Mouse (Mus musculus): ENCODE results near the gene Fxyd2.

Fxyd2 gene

DNA sequence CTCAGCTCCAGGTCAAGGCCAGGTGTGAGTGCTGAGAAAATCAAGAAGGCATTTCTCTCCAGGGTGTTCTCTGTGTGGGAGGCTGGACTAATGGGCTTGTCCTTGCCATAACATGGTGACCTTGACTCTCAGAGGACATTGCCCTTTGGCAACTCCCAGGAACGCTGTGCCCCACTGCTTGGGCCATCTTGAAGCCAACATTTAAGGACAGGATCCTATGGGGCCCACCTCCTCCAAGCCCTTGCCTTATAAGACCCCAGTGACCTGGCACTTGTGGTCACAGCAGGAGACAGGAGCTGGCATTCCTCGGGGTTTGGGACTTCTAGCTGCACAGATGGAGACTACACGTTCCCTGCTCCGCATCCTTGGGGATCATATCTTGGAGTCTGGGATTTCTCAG is at the start of gene Fxyd2:
TSS of gene Fxyd2 (plus strand) at position 236 of the 400 bp plus-strand sequence.
- DNase-seq (ENCODE audit: low spot score), result no peak

DNA sequence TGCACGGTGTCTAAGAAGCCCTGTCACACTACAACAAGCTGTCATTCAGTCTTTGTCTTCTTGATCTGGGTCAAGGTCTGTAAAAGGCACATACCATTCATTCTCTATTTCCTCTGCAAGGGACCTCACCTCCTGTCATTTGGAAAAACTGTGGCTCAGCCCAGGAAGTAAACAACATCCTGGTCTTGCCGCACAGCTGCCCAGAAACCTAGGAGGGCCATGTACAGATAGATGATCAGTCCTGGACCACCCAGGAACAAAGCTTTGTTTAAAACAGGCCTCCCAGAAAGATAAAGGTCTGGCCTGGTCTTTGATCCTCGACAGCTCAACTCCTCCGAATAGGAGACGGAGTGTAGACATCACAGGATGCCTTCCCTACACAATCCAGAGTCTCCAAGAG is 49.6 kb upstream of the Fxyd2 start:
- no peak for DNase-seq (ENCODE audit: low spot score)

DNA sequence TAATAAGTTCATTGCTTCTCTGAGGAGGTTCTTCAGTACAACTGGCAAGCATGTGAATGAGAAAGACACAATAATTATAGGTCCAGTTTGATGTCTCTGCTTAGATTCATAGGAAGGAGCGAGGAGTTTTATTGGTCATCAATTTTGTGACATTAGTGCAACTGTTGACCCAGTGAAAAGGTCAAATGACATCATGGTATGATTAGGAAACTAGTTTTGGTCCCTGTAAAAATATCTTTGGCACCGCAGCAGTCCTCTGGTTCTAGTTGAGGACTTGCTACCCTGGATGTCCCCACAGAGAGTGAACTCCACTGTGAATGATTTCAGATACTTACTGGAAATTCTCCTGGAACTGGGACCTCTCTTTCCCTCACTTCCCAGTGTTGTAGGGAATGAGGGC is 44.3 kb upstream of the Fxyd2 start:
- DNase-seq (ENCODE audit: low spot score), result no peak

DNA sequence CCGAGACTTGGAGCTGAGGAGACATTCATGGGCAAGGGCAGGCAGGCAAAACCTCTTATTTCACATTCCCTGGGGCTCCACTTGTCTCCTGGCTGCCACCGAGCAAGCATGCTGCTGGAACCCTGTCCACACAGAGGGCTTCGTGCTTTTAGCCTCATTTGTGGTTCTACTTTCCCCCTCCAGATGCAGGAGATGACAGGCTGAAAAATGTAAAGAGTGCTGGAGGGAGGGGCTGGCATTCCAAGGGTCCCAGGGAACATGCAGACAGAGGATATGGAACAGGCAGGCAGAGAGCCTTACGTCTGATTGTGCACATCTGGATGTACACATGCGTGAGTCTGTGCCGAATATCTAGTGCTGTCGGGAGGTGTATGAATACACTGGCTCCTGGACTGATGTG is 41.1 kb upstream of the Fxyd2 start:
- DNase-seq (ENCODE audit: low spot score), result no peak

DNA sequence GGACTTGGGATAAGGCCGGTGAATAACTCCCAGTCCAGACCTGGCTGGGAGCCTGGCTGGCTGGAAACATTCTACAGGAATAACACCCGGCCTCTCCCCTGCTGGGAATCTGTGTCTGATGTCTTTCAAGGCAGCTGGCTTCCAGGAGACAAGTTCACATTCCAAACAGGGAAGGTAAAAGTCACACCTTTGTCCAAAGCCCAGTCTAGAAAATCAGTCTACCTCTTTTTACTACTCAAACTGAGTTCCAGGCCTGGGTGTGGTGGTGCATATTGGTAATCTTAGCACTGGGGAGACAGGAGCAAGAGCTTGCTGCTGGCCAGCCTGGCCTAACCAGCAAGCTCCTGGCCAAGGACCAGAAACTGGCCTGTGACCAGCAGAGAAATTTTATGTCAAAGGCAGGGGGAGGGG is 37.4 kb upstream of the Fxyd2 start:
- DNase-seq (ENCODE audit: low spot score), result peak; percentile 74

DNA sequence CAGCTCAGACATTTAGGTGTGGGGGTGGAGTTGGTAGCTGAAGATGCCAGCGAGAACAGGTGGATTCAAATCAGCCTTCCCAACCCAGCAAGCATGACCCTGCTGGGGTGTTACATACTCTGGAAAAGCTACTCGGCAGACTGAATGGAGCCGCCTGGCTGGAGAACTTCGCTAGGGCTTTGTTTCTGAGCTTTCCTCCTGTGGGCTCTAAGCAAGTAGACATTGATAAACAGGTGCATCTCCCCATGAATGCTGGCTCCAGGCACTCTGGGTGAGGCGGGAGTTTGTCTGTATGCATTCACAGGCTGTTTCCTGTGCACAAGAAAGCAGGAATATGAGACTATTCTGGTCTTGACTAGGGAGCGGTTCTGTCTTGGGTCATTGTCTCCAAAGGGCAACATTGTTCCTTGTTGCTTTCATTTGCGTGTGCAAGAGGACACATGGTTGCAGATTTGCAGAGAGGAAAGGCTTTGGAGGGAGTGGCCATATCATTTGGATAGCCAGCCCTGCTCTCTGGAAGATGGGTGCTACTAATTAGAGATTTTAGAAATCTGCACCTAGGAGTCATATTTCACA is 35.7 kb upstream of the Fxyd2 start:
- peak; percentile 76 for DNase-seq (ENCODE audit: low spot score)

DNA sequence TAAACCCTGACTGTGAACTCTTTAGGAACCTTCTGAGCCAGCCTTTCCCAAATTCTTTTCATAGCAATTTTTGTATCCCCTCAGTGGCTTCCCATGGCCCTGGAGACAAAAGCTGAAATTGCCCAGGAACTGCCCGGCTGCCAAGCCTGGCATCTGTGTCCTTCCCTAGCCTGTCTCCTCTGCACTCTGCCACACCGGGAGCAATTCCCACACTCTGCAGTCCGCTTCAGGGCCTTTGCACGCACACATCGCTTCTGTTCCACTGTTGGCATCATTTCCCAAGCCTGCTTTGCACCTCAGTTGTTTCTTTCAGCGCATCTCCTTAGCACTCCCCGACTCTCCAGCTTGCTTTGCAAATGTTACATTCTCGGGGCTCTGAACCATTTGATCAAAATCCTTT is 31.8 kb upstream of the Fxyd2 start:
- peak; percentile 47 for DNase-seq (ENCODE audit: low spot score)

DNA sequence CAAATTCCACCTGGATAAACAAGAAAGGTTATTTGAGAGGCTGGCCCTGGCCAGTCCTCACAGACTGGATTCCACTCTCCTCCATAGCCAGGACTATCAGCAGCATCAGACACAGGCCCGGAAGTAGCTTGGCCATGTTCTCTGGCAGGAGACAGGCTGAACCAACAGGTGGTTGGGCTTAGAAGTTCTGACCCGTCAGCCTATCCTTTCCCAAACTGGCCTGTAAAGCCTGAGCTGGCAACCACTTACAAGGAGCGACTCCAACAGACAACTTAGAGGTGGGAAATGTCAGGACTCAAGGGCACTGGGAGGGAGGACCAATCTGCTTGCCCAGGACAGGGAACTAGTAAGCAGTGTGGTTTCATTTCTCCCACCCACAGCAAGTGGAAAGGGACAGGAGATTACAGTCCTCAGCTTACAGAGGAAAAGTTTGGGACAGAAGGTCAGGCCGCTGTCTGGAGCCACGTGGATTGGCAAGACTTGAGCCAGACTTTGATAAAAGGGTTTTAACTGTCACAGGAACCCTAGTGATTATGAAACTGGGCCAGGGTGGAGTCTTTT is 31.0 kb upstream of the Fxyd2 start:
- DNase-seq (ENCODE audit: low spot score), result peak; percentile 29

DNA sequence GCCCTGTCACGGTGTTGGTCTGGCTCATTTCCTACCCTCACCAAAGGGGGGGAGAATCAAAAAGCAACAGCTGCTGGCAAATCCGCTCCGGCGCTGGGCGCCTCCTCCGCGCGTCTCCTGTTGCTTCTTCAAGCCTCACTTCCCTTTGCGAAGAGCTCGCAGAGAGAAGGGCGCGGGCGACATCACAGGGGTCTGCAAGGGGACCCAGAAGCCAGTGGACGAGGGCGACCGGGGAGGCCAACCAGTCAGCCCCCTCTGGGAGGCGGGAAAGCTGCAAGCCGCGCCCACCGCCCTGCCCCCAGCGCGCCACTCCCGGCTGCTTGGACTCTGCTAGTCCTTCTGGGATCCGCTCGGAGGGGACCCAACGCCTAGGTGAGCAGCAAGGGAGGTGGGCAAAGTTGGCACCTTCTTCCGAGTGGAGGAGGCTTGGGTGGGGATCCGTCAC is 29.3 kb upstream of the Fxyd2 start, which contains the start of gene Fxyd6:
TSS of gene Fxyd6 (plus strand) at position 69 of the 445 bp plus-strand sequence.
- DNase-seq (ENCODE audit: low spot score), result peak; percentile 35

DNA sequence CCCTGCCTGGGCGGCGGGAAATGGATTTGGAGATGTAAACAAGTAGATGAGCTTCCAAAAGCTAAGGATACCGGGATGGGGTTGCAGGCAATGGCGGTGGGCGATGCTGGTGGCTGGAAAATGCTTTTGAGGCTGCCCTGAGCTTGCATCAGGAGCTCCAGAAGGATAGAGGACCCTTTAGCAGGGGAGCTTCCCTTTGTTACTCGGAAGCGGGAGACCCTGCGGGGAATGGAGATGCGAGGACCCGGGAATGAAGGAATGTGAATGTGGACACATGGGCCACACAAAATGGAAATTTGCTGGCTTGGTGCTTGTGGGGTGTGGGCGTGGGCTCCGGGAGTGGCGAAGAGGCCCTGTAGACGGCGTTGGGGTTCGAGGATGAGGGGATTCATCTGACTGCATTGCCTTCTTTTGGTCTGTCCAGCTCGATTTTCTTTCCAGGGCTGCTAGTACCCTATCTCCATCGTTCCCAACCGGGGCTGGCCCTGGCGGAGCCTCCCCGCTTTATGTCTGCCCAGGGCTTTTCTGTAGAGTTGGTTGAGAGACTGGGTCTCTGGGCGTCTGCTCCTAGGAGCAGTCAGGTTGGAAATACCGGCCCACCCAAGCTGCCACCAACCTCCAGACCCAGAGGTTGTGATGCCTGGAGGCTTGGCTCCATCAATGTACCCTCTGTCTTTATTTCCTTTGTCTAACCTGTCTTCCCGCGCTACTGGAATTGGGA is 28.7 kb upstream of the Fxyd2 start:
- no peak for DNase-seq (ENCODE audit: low spot score)

DNA sequence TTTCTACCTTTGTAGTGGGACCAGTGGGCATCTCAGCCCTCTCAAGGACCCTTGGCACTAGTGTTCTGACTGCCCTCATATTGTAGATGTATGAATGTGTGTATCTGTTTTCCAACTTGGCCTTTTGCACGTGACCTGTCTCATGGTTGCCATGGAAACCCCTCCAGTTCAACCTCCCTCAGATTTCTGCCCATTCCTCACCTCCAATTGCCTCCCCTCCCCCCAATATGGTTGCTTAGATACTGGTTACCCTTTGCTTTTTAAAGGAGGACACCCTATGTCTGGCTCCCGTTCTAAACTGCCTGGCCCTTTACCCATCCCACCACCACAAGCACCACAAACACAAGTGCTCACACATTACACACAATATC is 28.1 kb upstream of the Fxyd2 start:
- no peak for DNase-seq (ENCODE audit: low spot score)

DNA sequence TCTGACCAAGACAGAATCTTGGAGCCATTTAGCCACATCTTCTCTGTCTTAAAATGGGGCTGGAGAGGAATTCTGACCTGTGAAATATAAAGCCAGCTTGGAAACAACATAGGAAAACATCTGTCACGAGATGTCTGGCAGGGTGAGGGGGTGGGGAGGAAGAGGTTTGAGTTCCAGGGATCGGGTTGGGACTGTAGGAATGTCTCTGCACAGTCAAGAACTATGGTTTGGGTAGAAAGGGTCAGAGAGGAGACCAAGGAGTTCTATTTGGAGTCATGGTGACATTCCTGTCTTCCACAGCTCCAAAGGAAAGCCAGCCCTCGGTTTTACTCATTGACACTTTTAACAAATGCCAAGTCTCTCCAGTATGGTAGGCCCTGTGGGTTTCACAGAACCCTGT is 25.6 kb upstream of the Fxyd2 start:
- no peak for DNase-seq (ENCODE audit: low spot score)

DNA sequence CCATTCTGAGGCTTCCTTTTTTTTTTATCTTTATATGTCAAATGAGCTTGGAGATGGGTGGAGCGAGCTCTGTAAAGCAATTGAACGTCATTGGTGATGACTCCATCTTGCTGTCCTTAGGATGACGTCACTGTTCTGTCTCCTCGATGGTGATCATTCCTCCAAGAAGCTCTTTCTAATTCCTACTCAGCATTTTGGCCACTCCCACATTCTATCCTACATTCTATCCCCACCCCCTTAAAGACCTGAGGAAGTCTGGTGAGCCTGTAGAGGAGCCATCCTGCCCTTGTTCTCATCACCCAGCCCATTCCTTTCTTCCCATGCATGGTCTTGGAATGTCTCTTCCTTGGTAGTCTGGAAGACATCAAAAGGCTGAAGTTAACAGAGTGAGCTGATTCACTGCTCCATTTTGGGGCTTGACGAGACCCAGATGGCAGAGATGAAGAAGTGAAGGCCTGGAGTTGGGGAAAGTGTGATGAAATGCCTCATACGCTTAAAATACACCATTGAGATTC is 24.4 kb upstream of the Fxyd2 start:
- DNase-seq (ENCODE audit: low spot score), result no peak

DNA sequence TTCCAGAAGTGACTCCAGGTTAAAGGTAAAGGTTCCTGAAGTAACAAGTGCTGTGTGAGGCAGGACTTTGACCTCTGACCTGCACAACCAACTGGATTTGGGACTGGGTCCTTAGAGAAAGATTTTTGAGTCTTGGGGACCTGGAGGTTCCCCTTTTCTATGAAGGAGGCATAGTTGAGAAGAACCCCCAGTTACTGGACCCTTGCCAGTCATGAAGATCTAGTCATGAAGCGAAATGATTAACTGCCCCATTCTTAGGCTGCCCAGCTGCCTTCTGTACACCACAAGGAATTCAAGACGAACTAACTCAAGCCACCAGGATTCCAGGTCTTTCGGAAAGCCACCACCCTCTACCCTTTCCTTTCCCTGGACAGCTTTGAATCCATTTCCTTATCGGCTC is 23.0 kb upstream of the Fxyd2 start:
- DNase-seq (ENCODE audit: low spot score), result no peak

DNA sequence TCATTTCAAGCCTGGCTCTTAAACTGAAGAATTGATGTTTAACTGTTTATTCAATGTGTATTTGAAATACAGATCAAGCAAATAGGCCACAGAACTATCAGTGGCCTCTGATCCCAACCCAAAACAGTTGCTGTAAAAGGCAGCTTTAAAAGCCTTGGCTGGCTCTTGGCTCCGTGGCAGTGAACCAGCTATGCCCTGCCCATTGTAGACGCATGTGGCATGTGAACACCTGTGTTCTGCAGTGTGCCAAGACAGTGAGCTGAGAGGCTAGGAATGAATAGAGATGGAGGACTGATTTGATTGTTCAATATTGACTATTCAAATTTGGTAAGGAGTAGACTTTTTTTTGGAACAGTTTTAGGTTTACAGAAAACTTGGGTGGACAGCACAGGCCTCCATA is 22.6 kb upstream of the Fxyd2 start:
- DNase-seq (ENCODE audit: low spot score), result no peak

DNA sequence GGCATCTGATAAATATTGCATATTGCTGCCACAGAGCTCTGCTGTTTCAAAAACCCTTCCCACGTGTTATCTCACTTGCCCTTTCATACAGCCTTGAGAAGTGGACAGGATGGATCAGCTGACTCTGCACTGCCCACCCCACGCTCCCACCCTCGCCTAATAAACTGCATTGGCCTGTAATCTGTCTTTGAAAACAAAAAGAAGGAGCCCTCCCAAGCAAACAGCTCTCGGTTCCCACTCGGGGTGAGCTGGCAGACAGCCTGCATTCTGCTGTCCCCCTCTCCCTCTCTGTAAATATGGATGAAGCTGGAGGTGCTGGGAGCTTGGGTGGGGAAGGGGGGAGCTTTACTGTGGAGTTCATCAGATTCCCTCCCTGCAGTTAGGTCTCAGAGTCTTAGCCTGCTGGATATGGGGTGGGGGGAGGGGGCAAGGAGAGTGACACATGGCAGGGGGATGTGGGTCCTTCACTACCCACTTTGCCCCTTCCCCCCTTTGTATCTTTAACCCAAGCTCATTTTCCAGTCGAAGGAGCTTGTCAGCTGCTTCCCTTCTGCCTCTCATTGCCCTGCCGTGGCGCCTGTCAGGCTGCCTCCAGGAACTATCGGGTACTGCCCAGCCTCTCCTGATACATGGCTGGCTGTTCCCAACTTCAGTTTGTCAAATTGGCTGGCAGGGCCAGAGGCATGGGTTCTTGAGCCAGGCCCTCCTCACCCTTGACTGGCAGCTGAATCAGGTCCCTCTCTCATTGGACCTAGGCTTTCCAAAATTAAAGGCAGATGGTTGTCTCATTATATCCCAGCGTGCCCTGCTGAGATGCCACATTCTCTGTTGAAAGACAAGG is 18.8 kb upstream of the Fxyd2 start:
- DNase-seq (ENCODE audit: low spot score), result peak; percentile 36

DNA sequence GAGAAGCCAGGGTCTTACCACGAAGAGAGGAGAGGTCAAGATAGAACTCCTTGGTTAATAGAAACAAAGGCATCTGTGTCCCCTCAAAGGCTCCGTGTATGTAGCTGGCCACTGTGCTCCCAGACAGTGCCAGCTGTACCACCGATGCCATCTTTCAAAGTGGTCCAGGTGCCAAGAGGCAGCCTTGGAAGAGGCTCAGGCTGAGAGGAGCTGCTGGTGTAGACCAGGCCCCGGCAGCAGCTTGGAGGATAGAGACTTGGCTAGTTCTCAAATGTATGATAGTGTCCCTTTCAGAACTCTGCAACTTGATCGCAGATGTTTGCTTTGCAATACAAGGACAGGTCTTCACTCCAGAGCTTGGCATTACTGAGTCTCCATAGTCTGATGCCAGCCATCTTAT is 17.1 kb upstream of the Fxyd2 start:
- no peak for DNase-seq (ENCODE audit: low spot score)

DNA sequence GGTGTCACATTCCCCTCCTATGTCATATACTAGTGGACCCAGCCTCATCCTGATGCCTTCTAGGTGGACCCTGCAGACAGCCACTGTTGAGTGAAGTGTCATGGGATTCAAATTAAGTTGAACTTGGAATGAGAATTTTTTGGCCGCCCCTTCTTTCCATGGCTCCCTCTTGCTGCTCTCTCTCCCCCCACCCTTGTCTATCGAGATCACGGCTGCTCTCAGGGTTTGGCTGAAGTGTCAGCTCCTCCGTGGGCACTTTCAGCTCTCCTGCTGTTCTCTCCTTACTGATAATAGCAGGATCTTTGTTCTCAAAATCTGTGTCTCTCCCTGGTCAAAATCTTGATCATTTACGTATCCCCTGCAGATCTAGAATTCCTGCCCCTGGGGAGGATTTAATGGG is 16.6 kb upstream of the Fxyd2 start:
- DNase-seq (ENCODE audit: low spot score), result no peak

DNA sequence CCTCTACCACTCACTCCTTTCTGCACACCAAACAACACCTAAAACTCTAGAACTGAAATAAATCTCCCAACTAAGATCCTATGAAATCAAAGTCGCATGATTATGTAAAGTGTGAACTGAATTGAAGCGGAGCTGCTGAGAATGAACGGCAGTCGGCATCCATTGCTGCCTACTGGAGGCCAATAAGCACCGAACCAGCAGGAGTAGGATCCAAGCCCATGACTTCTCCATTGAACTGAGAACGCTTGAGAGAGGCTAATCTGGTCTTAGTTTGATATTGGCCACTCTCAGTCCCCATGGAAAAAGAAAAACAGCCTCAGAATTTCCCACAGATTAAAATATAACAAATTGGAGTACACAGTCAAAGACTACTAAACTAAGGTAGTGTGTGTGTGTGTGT is 15.6 kb upstream of the Fxyd2 start:
- no peak for DNase-seq (ENCODE audit: low spot score)

DNA sequence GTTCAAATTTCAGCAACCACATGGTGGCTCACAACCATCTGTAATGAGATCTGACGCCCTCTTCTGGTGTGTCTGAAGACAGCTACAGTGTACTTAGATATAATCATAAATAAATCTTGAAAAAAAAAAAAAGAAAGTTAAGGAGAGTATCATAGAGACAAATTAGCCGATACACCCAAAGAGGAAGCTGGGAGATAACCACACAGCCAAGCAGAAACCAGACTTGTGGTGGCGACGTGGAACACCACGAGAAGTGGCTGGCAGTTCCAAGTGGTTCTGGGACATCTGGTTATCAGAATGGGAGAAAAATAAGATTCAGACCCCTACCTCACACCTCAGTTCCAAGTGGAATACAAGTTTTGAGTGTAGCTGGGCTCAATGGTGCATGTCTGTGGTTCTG is 12.8 kb upstream of the Fxyd2 start:
- no peak for DNase-seq (ENCODE audit: low spot score)

DNA sequence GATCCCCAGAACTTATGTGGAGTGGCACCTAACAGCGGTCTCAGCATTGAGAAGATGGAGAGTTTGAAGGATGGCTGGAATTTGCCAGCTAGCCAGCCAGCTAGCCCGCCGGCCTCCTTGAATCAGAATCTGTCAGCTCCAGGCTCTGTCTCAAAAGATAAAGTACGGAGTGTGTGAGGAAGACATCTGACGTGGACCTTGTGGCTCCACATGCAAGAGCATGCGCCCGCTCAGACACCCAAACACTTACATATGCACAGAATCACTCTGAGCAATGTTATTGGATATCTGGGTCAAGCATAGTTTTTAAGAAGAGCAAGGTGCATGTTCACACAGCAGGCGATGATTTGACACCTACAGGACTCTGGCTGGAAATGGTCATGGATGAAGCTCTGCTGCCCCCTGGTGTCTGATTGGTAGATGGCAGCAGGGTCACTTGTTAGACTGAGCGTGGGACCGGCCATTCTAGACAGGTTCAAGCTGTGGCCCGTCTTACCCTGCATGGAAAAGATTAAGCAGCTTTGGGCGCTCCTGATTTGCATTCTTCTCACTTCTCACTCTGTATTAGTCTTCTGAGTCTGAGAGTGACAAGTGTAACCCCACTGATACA is 11.0 kb upstream of the Fxyd2 start:
- peak; percentile 68 for DNase-seq (ENCODE audit: low spot score)

DNA sequence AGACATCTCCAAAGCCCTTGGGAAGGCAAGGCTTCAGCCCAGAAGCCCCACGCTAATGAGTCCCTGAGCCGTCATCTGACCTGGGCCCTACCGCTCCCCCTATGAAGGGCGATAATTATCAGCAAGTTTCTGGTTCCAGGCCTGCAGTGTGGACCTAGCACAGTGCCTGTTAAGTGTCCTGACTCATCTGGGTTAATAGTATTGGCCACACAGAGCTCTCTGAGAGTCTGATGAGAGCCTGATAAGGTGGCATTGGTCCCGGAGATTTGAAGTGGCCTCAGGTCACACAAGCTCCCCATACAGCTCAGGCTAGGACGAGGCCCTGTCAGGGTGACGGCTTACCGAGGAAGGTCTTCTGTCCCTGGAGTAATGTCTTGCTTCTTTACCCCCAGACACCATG is 9.9 kb upstream of the Fxyd2 start:
- DNase-seq (ENCODE audit: low spot score), result no peak
